Mouse (Mus musculus) midbrain, embryonic 15.5 days (tissue): ENCODE results near the gene Mad1l1. TPM values are rescaled to one million over a fixed set of nuclear protein-coding genes. Genes with fewer than 3 reads are reported as not detected.
A peak's percentile ranks its signal among the peaks of the same experiment; 100 is the strongest.

ENCODE experiments used
- ATAC-seq: fragments of 200-750 bp; cut with Nextera tagmentation; replicated peaks from 2 replicates; pipeline ENCODE4 v1.8.0; 2017; ENCODE audit warnings: moderate TSS enrichment
- H3K27ac ChIP-seq: fragments of 300-500 bp; sonication (generic); 2 replicates; pipeline ENCODE4 v1.5.1; 2015; ENCODE audit warnings: mild to moderate bottlenecking, inconsistent platforms
- H3K27me3 ChIP-seq: fragments of 300-500 bp; sonication (generic); replicated peaks from 2 replicates; pipeline ENCODE4 v1.6.1; 2015; ENCODE audit warnings: inconsistent platforms
- H3K36me3 ChIP-seq: fragments of 300-500 bp; sonication (generic); replicated peaks from 2 replicates; pipeline ENCODE4 v1.6.1; 2015; ENCODE audit warnings: inconsistent platforms
- H3K4me1 ChIP-seq: fragments of 300-500 bp; sonication (generic); 2 replicates; pipeline ENCODE4 v1.6.1; 2015; ENCODE audit warnings: inconsistent platforms
- H3K4me2 ChIP-seq: fragments of 300-500 bp; sonication (generic); 2 replicates; pipeline ENCODE4 v1.6.1; 2015; ENCODE audit warnings: inconsistent platforms, mild to moderate bottlenecking, moderate library complexity
- H3K4me3 ChIP-seq: fragments of 300-500 bp; sonication (generic); 2 replicates; pipeline ENCODE4 v1.5.1; 2015; ENCODE audit warnings: mild to moderate bottlenecking, inconsistent platforms
- H3K9ac ChIP-seq: fragments of 300-500 bp; sonication (generic); 2 replicates; pipeline ENCODE4 v1.6.1; 2015; ENCODE audit warnings: mild to moderate bottlenecking, inconsistent platforms
- H3K9me3 ChIP-seq: fragments of 300-500 bp; sonication (generic); 2 replicates; pipeline ENCODE4 v1.6.1; 2016; ENCODE audit warnings: inconsistent platforms
- WGBS: fragments of 180-500 bp; shearing (Covaris S2); methylation state at CpG from one replicate; pipeline ENCODE4 v1.1.7; 2015; ENCODE audit warnings: mixed read lengths; 5-methylcytosine and 5-hydroxymethylcytosine counted together
- polyA plus RNA-seq: library from polyadenylated mRNA; unstranded; fragments of >200 nt; fragmentation: Nextera tagmentation; extraction: Ambion mirVana; gene quantifications from 2 replicates; pipeline ENCODE4 v1.2.1, GENCODE M21; 2015

Gene Mad1l1
- polyA plus RNA-seq, 1 experiment from 2014 or later, result 35.4 TPM

- H3K9me3 ChIP-seq, result no peaks in the 10 kb centered on the region
- no peaks in the 10 kb centered on the region for H3K4me1 ChIP-seq
- no peak overlapping the region for H3K4me2 ChIP-seq
- no peak overlapping the region for H3K27ac ChIP-seq
- WGBS, result 88% methylated on average over 8 of the region's 8 CpGs
- H3K9ac ChIP-seq, result no peak overlapping the region
- no peak for ATAC-seq
- H3K27me3 ChIP-seq, result no peaks in the 10 kb centered on the region
- H3K36me3 ChIP-seq, result no peaks in the 10 kb centered on the region
- H3K4me3 ChIP-seq, result no peak overlapping the region
Measured at GRCm38 (mm10) chr5:140135734-140136625, 185.4 kb downstream of the Mad1l1 start.

- H3K9me3 ChIP-seq, result no peaks in the 10 kb centered on the region
- H3K4me3 ChIP-seq, result no peak overlapping the region
- WGBS, result 87% methylated on average over 7 of the region's 7 CpGs
- H3K27ac ChIP-seq, result no peak overlapping the region
- H3K27me3 ChIP-seq, result no peaks in the 10 kb centered on the region
- no peaks in the 10 kb centered on the region for H3K36me3 ChIP-seq
- H3K4me1 ChIP-seq, result 0 out of 2 replicates have a peak, but pooled peaks cover 2% of the 10 kb centered on the region
- no peak for ATAC-seq
- no peak overlapping the region for H3K9ac ChIP-seq
- no peak overlapping the region for H3K4me2 ChIP-seq
Measured at GRCm38 (mm10) chr5:140134021-140134420, 187.3 kb downstream of the Mad1l1 start.

GRCm38 (mm10) chr5:140128414-140128981, 192.9 kb downstream of the Mad1l1 start:
- Histone ChIP-seq H3K27me3 (no peaks in the 10 kb centered on the region), H3K36me3 (no peaks in the 10 kb centered on the region), H3K27ac (peak overlapping the region; percentile 45; the same call in 1 of the 2 replicates), H3K9ac (no peak overlapping the region), H3K4me3 (no peak overlapping the region), H3K9me3 (no peaks in the 10 kb centered on the region), H3K4me2 (no peak overlapping the region), H3K4me1 (peaks cover 14% of the 10 kb centered on the region)
- no peak; the same call in 1 of the 2 replicates for ATAC-seq
- 42% methylated on average over 9 of the region's 9 CpGs for WGBS

GRCm38 (mm10) chr5:140127981-140128380, 193.4 kb downstream of the Mad1l1 start:
- no peaks in the 10 kb centered on the region for H3K9me3 ChIP-seq
- H3K4me3 ChIP-seq, result no peak overlapping the region
- WGBS, result 76% methylated on average over 7 of the region's 7 CpGs
- no peak for ATAC-seq
- no peaks in the 10 kb centered on the region for H3K36me3 ChIP-seq
- no peak overlapping the region for H3K27ac ChIP-seq
- no peak overlapping the region for H3K9ac ChIP-seq
- H3K27me3 ChIP-seq, result no peaks in the 10 kb centered on the region
- no peak overlapping the region for H3K4me2 ChIP-seq
- H3K4me1 ChIP-seq, result peaks cover 19% of the 10 kb centered on the region

GRCm38 (mm10) chr5:140124626-140125025, 196.7 kb downstream of the Mad1l1 start:
- H3K36me3 ChIP-seq, result no peaks in the 10 kb centered on the region
- ATAC-seq, result no peak
- H3K9ac ChIP-seq, result no peak overlapping the region
- H3K27ac ChIP-seq, result no peak overlapping the region
- no peaks in the 10 kb centered on the region for H3K9me3 ChIP-seq
- peaks cover 35% of the 10 kb centered on the region for H3K4me1 ChIP-seq
- WGBS, result 93% methylated on average over 1 of the region's 1 CpGs
- no peaks in the 10 kb centered on the region for H3K27me3 ChIP-seq
- H3K4me2 ChIP-seq, result no peak overlapping the region
- no peak overlapping the region for H3K4me3 ChIP-seq

- H3K9ac ChIP-seq, result no peak overlapping the region
- H3K4me2 ChIP-seq, result no peak overlapping the region
- WGBS, result 77% methylated on average over 4 of the region's 4 CpGs
- no peaks in the 10 kb centered on the region for H3K27me3 ChIP-seq
- H3K36me3 ChIP-seq, result no peaks in the 10 kb centered on the region
- H3K27ac ChIP-seq, result no peak overlapping the region
- H3K4me3 ChIP-seq, result no peak overlapping the region
- peaks cover 31% of the 10 kb centered on the region for H3K4me1 ChIP-seq
- no peak for ATAC-seq
- no peaks in the 10 kb centered on the region for H3K9me3 ChIP-seq
Measured at GRCm38 (mm10) chr5:140123640-140124366, 197.5 kb downstream of the Mad1l1 start.

- no peaks in the 10 kb centered on the region for H3K27me3 ChIP-seq
- H3K4me1 ChIP-seq, result peaks cover 32% of the 10 kb centered on the region
- H3K9me3 ChIP-seq, result no peaks in the 10 kb centered on the region
- no peaks in the 10 kb centered on the region for H3K36me3 ChIP-seq
- no peak for ATAC-seq
- no peak overlapping the region for H3K27ac ChIP-seq
- no peak overlapping the region for H3K4me3 ChIP-seq
- no peak overlapping the region for H3K4me2 ChIP-seq
- H3K9ac ChIP-seq, result no peak overlapping the region
- WGBS, result 60% methylated on average over 5 of the region's 5 CpGs
Measured at GRCm38 (mm10) chr5:140123194-140123593, 198.2 kb downstream of the Mad1l1 start.

GRCm38 (mm10) chr5:140121966-140122365, 199.4 kb downstream of the Mad1l1 start:
- Histone ChIP-seq H3K4me2 (no peak overlapping the region), H3K9ac (no peak overlapping the region), H3K4me1 (peaks cover 27% of the 10 kb centered on the region), H3K9me3 (no peaks in the 10 kb centered on the region), H3K4me3 (no peak overlapping the region), H3K27me3 (no peaks in the 10 kb centered on the region), H3K27ac (peak overlapping the region; percentile 27; the same call in 1 of the 2 replicates), H3K36me3 (no peaks in the 10 kb centered on the region)
- 0 out of 2 replicates have a peak, but pooled peaks have one; percentile 55 for ATAC-seq
- 68% methylated on average over 3 of the region's 3 CpGs for WGBS

- H3K36me3 ChIP-seq, result no peaks in the 10 kb centered on the region
- H3K27me3 ChIP-seq, result no peaks in the 10 kb centered on the region
- H3K9me3 ChIP-seq, result no peaks in the 10 kb centered on the region
- H3K27ac ChIP-seq, result no peak overlapping the region
- H3K4me2 ChIP-seq, result no peak overlapping the region
- no peak for ATAC-seq
- peaks cover 49% of the 10 kb centered on the region for H3K4me1 ChIP-seq
- no peak overlapping the region for H3K4me3 ChIP-seq
- no peak overlapping the region for H3K9ac ChIP-seq
- 62% methylated on average over 3 of the region's 3 CpGs for WGBS
Measured at GRCm38 (mm10) chr5:140118921-140119320, 202.4 kb downstream of the Mad1l1 start.

GRCm38 (mm10) chr5:140117968-140118367, 203.4 kb downstream of the Mad1l1 start:
- Histone ChIP-seq H3K4me2 (no peak overlapping the region), H3K4me1 (peaks cover 44% of the 10 kb centered on the region), H3K27me3 (no peaks in the 10 kb centered on the region), H3K4me3 (no peak overlapping the region), H3K9me3 (no peaks in the 10 kb centered on the region), H3K36me3 (no peaks in the 10 kb centered on the region), H3K27ac (no peak overlapping the region), H3K9ac (no peak overlapping the region)
- ATAC-seq, result no peak

GRCm38 (mm10) chr5:140115434-140116271, 205.7 kb downstream of the Mad1l1 start:
- Histone ChIP-seq H3K27me3 (no peaks in the 10 kb centered on the region), H3K36me3 (no peaks in the 10 kb centered on the region), H3K9me3 (no peaks in the 10 kb centered on the region), H3K9ac (no peak overlapping the region), H3K4me1 (peaks cover 28% of the 10 kb centered on the region), H3K4me2 (no peak overlapping the region), H3K4me3 (no peak overlapping the region), H3K27ac (peak overlapping the region; percentile 40)
- 33% methylated on average over 8 of the region's 8 CpGs for WGBS
- ATAC-seq, result peak; percentile 70
